Mouse (Mus musculus): Measurements from ENCODE around the gene Svep1.

The Svep1 gene

GRCm38 (mm10) chr4:58079631-58080030 lies 127.0 kb downstream of the Svep1 start:
- peak; percentile 32 for DNase-seq

GRCm38 (mm10) chr4:58077950-58078349 lies 128.7 kb downstream of the Svep1 start:
- no peak for DNase-seq

GRCm38 (mm10) chr4:58077536-58077935 lies 129.1 kb downstream of the Svep1 start:
- DNase-seq, result no peak

GRCm38 (mm10) chr4:58072888-58073287 lies 133.8 kb downstream of the Svep1 start:
- no peak for DNase-seq

GRCm38 (mm10) chr4:58068886-58069285 lies 137.8 kb downstream of the Svep1 start:
- peak; percentile 55 for DNase-seq

- no peak for DNase-seq
Measured at GRCm38 (mm10) chr4:58064721-58065120, 141.9 kb downstream of the Svep1 start.

- DNase-seq, result no peak
Measured at GRCm38 (mm10) chr4:58062933-58063332, 143.7 kb downstream of the Svep1 start.

- DNase-seq, result no peak
Measured at GRCm38 (mm10) chr4:58055653-58056052, 151.0 kb downstream of the Svep1 start.

- DNase-seq, result no peak
Measured at GRCm38 (mm10) chr4:58054441-58054840, 152.2 kb downstream of the Svep1 start.

GRCm38 (mm10) chr4:58050746-58051145 lies 155.9 kb downstream of the Svep1 start:
- no peak for DNase-seq

GRCm38 (mm10) chr4:58050276-58050675 lies 156.4 kb downstream of the Svep1 start:
- DNase-seq, result no peak

GRCm38 (mm10) chr4:58044833-58045232 lies 161.8 kb downstream of the Svep1 start:
- DNase-seq, result no peak

- DNase-seq, result no peak
Measured at GRCm38 (mm10) chr4:58044356-58044755, 162.3 kb downstream of the Svep1 start.

- no peak for DNase-seq
Measured at GRCm38 (mm10) chr4:58040093-58040492, 166.6 kb downstream of the Svep1 start.

- no peak for DNase-seq
Measured at GRCm38 (mm10) chr4:58037096-58037705, 169.5 kb downstream of the Svep1 start.

GRCm38 (mm10) chr4:58034663-58035062 lies 172.0 kb downstream of the Svep1 start:
- DNase-seq, result no peak

- no peak for DNase-seq
Measured at GRCm38 (mm10) chr4:58032714-58033113, 173.9 kb downstream of the Svep1 start.

GRCm38 (mm10) chr4:58009024-58009423 lies 197.6 kb downstream of the Svep1 start, which contains the start of gene Txndc8:
TSS of gene Txndc8 (minus strand) at chr4:58009124.
- DNase-seq, result no peak

GRCm38 (mm10) chr4:58003501-58003900 lies 203.2 kb downstream of the Svep1 start:
- DNase-seq, result no peak
